Mouse (Mus musculus) neural tube, embryonic 14.5 days (tissue): ENCODE data around the gene Tmem18. TPM values are rescaled to one million over a fixed set of nuclear protein-coding genes. Genes with fewer than 3 reads are reported as not detected.

Experiments
- ATAC-seq: fragments of 200-750 bp; cut with Nextera tagmentation; 2 replicates; pipeline ENCODE4 v1.8.0; 2017; ENCODE audit warnings: low read depth, mild to moderate bottlenecking, moderate TSS enrichment, moderate library complexity
- H3K27ac ChIP-seq: fragments of 300-500 bp; sonication (generic); 2 replicates; pipeline ENCODE4 v1.5.1; 2014; ENCODE audit warnings: low read depth, mild to moderate bottlenecking, control low read depth, low read length, moderate library complexity, mixed read lengths
- H3K27me3 ChIP-seq: fragments of 300-500 bp; sonication (generic); 2 replicates; pipeline ENCODE4 v1.6.1; 2014; ENCODE audit warnings: low read length; ENCODE audit not compliant: control insufficient read depth, insufficient read depth
- H3K36me3 ChIP-seq: fragments of 300-500 bp; sonication (generic); 2 replicates; pipeline ENCODE4 v1.6.1; 2014; ENCODE audit warnings: low read length, mixed read lengths; ENCODE audit not compliant: control insufficient read depth, insufficient read depth
- H3K4me1 ChIP-seq: fragments of 300-500 bp; sonication (generic); 2 replicates; pipeline ENCODE4 v1.6.1; 2014; ENCODE audit warnings: low read length; ENCODE audit not compliant: control insufficient read depth, insufficient read depth
- H3K4me2 ChIP-seq: fragments of 300-500 bp; sonication (generic); 2 replicates; pipeline ENCODE4 v1.6.1; 2014; ENCODE audit warnings: mild to moderate bottlenecking, low read depth, low read length, control low read depth
- H3K4me3 ChIP-seq: fragments of 300-500 bp; sonication (generic); 2 replicates; pipeline ENCODE4 v1.5.1; 2014; ENCODE audit warnings: low read depth, low read length, control low read depth, mixed read lengths
- H3K9ac ChIP-seq: fragments of 300-500 bp; sonication (generic); replicated peaks from 2 replicates; pipeline ENCODE4 v1.6.1; 2014; ENCODE audit warnings: low read depth, mild to moderate bottlenecking, control low read depth, low read length, mixed read lengths
- H3K9me3 ChIP-seq: fragments of 300-500 bp; sonication (generic); 2 replicates; pipeline ENCODE4 v1.6.1; 2016; ENCODE audit warnings: low read length; ENCODE audit not compliant: control insufficient read depth
- WGBS: fragments of 180-500 bp; shearing (Covaris S2); extraction: QIAGEN DNeasy Blood & Tissue Kit; methylation state at CpG from one replicate; pipeline ENCODE4 v1.1.7; 2014; 5-methylcytosine and 5-hydroxymethylcytosine counted together
- polyA plus RNA-seq: library from polyadenylated mRNA; unstranded; fragments of >200 nt; fragmentation: Nextera tagmentation; extraction: Ambion mirVana; gene quantifications from 2 replicates; pipeline ENCODE4 v1.2.1, GENCODE M21; 2014

Gene Tmem18
- polyA plus RNA-seq, 1 experiment from 2014 or later: 38.7 TPM

- H3K4me3 ChIP-seq: no peak overlapping the region
- 92% methylated on average over 5 of the region's 5 CpGs for WGBS
- no peak for ATAC-seq
- H3K4me1 ChIP-seq: no peaks in the 10 kb centered on the region
- H3K9me3 ChIP-seq: no peaks in the 10 kb centered on the region
- H3K27me3 ChIP-seq: no peaks in the 10 kb centered on the region
- no peaks in the 10 kb centered on the region for H3K36me3 ChIP-seq
- H3K27ac ChIP-seq: no peak overlapping the region
- no peak overlapping the region for H3K4me2 ChIP-seq
- H3K9ac ChIP-seq: no peak overlapping the region
Measured at GRCm38 (mm10) chr12:30591832-30592231, 7.6 kb downstream of the Tmem18 start.

- 40% methylated on average over 8 of the region's 8 CpGs for WGBS
- no peak overlapping the region for H3K4me3 ChIP-seq
- peak; percentile 70; the same call in 1 of the 2 replicates for ATAC-seq
- no peak overlapping the region for H3K27ac ChIP-seq
- no peaks in the 10 kb centered on the region for H3K36me3 ChIP-seq
- no peak overlapping the region for H3K4me2 ChIP-seq
- H3K9me3 ChIP-seq: no peaks in the 10 kb centered on the region
- no peak overlapping the region for H3K9ac ChIP-seq
- H3K4me1 ChIP-seq: no peaks in the 10 kb centered on the region
- no peaks in the 10 kb centered on the region for H3K27me3 ChIP-seq
Measured at GRCm38 (mm10) chr12:30596818-30597407, 12.7 kb downstream of the Tmem18 start.

GRCm38 (mm10) chr12:30598955-30599354, 14.7 kb downstream of the Tmem18 start:
- no peaks in the 10 kb centered on the region for H3K36me3 ChIP-seq
- no peak overlapping the region for H3K9ac ChIP-seq
- no peaks in the 10 kb centered on the region for H3K4me1 ChIP-seq
- no peaks in the 10 kb centered on the region for H3K9me3 ChIP-seq
- no peak overlapping the region for H3K27ac ChIP-seq
- no peak overlapping the region for H3K4me3 ChIP-seq
- H3K4me2 ChIP-seq: no peak overlapping the region
- 45% methylated on average over 3 of the region's 3 CpGs for whole genome bisulfite sequencing
- H3K27me3 ChIP-seq: no peaks in the 10 kb centered on the region
- ATAC-seq: no peak

GRCm38 (mm10) chr12:30599474-30599873, 15.2 kb downstream of the Tmem18 start:
- no peak for ATAC-seq
- no peaks in the 10 kb centered on the region for H3K36me3 ChIP-seq
- 78% methylated on average over 2 of the region's 2 CpGs for WGBS
- H3K4me3 ChIP-seq: no peak overlapping the region
- H3K4me1 ChIP-seq: no peaks in the 10 kb centered on the region
- no peak overlapping the region for H3K4me2 ChIP-seq
- H3K27me3 ChIP-seq: no peaks in the 10 kb centered on the region
- H3K9ac ChIP-seq: no peak overlapping the region
- H3K27ac ChIP-seq: no peak overlapping the region
- H3K9me3 ChIP-seq: no peaks in the 10 kb centered on the region

- Histone ChIP-seq H3K4me3 (no peak overlapping the region), H3K4me2 (no peak overlapping the region), H3K4me1 (no peaks in the 10 kb centered on the region), H3K27ac (no peak overlapping the region), H3K9ac (no peak overlapping the region), H3K36me3 (no peaks in the 10 kb centered on the region), H3K9me3 (no peaks in the 10 kb centered on the region), H3K27me3 (no peaks in the 10 kb centered on the region)
- WGBS: 85% methylated on average over 2 of the region's 2 CpGs
- ATAC-seq: no peak
Measured at GRCm38 (mm10) chr12:30599997-30600396, 15.8 kb downstream of the Tmem18 start.

- ATAC-seq: no peak
- 66% methylated on average over 9 of the region's 9 CpGs for WGBS
Measured at GRCm38 (mm10) chr12:30604012-30604411, 19.8 kb downstream of the Tmem18 start.

GRCm38 (mm10) chr12:30604876-30605275, 20.6 kb downstream of the Tmem18 start:
- 86% methylated on average over 6 of the region's 6 CpGs for WGBS
- ATAC-seq: no peak

More at GRCm38 (mm10) chr12:30604012-30604411, 19.8 kb downstream of the Tmem18 start:
- no peak overlapping the region for H3K4me3 ChIP-seq
- no peak overlapping the region for H3K4me2 ChIP-seq
- H3K9ac ChIP-seq: no peak overlapping the region
- H3K27ac ChIP-seq: no peak overlapping the region
- no peaks in the 10 kb centered on the region for H3K4me1 ChIP-seq
- H3K9me3 ChIP-seq: no peaks in the 10 kb centered on the region
- no peaks in the 10 kb centered on the region for H3K36me3 ChIP-seq
- no peaks in the 10 kb centered on the region for H3K27me3 ChIP-seq

GRCm38 (mm10) chr12:30605941-30606340, 21.7 kb downstream of the Tmem18 start:
- H3K4me1 ChIP-seq: no peaks in the 10 kb centered on the region
- H3K36me3 ChIP-seq: no peaks in the 10 kb centered on the region
- no peak overlapping the region for H3K27ac ChIP-seq
- H3K27me3 ChIP-seq: no peaks in the 10 kb centered on the region
- H3K9me3 ChIP-seq: no peaks in the 10 kb centered on the region
- H3K4me3 ChIP-seq: no peak overlapping the region
- no peak overlapping the region for H3K4me2 ChIP-seq
- no peak overlapping the region for H3K9ac ChIP-seq
- ATAC-seq: no peak
- WGBS: 94% methylated on average over 6 of the region's 6 CpGs

More at GRCm38 (mm10) chr12:30604876-30605275, 20.6 kb downstream of the Tmem18 start:
- Histone ChIP-seq H3K27ac (no peak overlapping the region), H3K4me3 (no peak overlapping the region), H3K9me3 (no peaks in the 10 kb centered on the region), H3K36me3 (no peaks in the 10 kb centered on the region), H3K4me1 (no peaks in the 10 kb centered on the region), H3K27me3 (no peaks in the 10 kb centered on the region), H3K9ac (no peak overlapping the region), H3K4me2 (no peak overlapping the region)

GRCm38 (mm10) chr12:30606743-30607142, 22.5 kb downstream of the Tmem18 start:
- no peak overlapping the region for H3K4me2 ChIP-seq
- ATAC-seq: no peak
- H3K9ac ChIP-seq: no peak overlapping the region
- H3K36me3 ChIP-seq: no peaks in the 10 kb centered on the region
- no peaks in the 10 kb centered on the region for H3K27me3 ChIP-seq
- H3K9me3 ChIP-seq: no peaks in the 10 kb centered on the region
- no peaks in the 10 kb centered on the region for H3K4me1 ChIP-seq
- WGBS: 83% methylated on average over 8 of the region's 8 CpGs
- H3K27ac ChIP-seq: no peak overlapping the region
- no peak overlapping the region for H3K4me3 ChIP-seq
